Mouse (Mus musculus): ENCODE data around the gene Edil3.
"Not testable (repeated sequence)": the region's sequence is repeated elsewhere in the genome, so short reads cannot be mapped to it uniquely, and the experiment has no call there.

Edil3 gene

DNA sequence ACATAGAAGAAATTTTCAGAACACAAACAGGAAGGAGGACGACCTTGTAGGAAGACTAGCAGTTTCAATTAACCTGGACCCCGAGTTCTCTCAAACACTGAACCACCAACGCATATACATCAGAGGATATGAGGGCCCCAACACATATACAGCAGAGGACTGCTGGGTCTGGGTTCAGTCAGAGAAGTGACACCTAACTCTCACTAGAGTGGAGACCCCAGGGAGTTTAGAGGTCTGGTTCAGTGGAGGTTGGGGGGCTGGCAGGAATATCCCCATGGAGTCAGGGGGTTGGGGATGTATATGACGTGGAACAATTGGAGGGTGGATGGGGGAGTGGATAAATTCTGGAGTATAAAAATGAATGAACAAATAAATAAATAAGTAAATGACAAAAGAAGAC lies 151.1 kb downstream of the Edil3 start:
- DNase-seq (ENCODE audit: low spot score in 2 of 2) = no peak

DNA sequence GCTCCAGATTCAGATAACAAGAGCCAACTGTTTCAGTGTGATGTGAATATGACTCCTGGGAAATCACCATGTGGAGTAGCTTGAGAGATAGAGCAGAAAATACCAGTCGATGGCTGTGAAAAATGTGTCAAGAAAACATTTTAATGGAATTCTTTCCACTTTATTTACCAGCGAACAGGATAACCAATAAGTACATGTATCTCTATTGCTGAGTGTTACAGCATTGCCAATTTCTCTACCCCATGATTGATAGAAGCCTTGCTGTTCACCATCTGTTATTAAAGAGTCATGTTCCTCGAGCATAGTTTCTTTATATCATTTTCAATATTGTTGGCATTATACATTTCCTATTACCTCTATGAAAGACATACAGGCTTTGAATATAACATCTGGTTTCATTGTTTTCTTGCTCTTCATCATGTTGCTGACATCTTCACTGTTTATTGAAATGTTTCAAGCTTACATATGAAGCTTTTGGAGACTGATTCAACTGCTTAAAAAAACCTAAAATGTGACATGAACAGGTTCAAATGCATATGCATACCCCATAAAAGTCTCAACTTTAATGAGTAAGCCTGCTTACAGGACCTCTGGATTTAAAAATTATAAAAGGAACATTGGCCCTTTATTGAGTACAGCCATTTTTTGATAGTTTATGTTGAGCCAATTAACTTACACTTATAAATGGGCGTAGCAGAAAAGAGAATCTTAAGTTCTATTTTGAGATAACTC lies 186.6 kb downstream of the Edil3 start:
- DNase-seq (ENCODE audit: low spot score in 2 of 2) = no peak

DNA sequence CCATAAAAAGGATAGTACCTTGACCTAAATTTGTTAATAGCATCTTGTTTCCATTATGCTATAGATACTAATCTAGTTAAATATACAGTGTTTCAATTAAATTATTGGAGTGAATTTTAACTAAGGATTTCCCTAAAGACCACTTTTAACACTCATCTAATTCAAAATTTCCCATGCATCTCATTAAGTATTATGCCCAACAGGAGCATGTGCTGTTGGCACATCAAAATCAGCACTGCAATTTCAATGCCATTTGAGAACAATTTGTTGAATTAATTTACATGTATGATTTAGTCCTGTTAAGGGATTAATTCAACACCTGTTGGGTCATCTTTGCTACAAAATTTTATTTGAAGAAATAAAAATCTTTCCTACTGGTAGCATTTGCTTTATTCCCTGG lies 191.2 kb downstream of the Edil3 start:
- DNase-seq (ENCODE audit: low spot score in 2 of 2) = no peak

DNA sequence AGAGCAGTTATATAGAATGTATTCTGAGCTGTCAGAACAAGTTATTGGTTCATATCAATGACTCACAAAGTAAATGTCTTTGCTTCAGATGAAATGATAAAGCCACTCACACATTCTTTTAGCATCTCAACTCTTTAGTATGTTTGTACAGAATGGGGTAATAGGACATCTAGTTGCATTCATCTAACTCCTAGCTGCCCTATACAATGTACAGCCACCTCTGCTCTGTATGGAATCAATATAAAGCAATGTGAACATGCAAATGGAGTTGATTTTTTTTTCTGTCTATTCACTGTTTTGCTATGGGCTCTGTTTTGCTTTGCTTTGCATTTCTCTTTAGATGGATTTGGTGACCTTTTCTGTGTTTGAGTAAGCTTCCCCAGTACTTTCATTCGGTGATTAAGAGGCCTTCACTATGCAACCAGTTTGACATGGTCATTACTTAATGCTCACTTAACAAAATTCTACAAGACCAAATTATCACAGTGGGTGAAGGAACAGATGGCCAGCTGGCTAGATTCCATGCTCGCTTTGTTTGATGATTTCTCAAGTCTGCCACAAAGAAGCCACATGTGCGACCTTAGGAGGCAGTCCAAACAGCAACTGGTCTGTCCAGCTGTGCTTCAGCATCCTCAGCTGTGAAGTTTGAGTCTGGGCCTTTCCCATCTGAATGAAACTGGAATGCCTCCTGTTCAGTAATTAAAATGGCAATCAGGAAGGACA lies 208.7 kb downstream of the Edil3 start:
- no peak for DNase-seq (ENCODE audit: low spot score in 2 of 2)

DNA sequence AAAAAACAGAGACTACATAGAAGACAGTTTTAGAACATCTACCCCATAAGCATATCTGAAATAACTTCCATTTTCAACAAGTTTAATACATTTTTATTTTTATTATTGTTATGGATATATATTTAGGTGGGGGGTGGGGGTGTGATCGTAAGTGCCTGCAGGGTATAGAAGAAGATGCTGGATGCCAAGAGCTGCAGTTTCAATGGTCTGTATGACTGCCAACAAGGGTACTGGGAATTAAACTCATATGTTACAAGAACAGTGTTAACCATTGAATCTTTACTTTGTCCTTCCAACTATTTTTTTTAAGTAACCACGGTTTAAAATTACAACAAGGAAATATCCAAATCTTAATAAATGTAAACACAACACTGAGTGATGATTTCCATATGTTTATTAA lies 214.4 kb downstream of the Edil3 start:
- DNase-seq (ENCODE audit: low spot score in 2 of 2) = no peak

DNA sequence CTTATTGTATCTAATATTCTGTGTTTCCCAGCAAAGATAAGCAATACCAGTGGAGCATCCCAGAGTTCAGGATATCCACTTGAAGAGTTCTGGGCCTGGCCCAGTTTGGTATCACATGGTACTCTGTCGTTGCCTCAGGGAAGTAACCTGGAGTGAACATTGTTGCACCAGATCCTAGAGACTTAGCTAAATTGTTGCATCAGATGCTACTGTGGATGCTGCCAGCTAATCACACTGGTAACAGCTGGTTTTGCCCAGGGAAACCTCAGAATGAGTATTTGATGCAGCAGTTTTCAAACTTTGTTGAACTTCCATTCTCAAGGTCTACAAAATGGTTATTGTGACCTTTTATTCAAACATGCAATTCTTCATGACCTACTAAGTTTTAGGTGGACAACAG lies 220.2 kb downstream of the Edil3 start:
- DNase-seq (ENCODE audit: low spot score in 2 of 2) = no peak

DNA sequence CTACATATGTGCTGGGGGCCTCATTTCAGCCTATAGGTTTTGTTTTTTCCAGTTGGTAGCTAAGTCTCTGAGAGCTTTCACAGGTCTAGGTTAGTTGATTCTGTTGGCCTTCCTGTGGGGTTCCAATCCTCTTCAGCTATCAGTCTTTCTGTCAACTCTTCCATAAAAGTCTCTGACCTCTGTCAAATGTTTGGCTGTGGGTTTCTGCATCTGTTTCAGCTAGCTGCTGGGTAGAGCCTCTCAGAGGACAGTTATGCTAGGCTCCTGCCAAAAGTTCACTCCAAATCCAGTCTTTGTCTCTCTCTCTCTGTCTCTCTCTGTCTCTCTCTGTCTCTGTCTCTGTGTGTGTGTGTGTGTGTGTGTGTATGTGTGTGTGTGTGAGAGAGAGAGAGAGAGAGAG lies 248.9 kb downstream of the Edil3 start:
- DNase-seq (ENCODE audit: low spot score in 2 of 2) = not testable (repeated sequence)

DNA sequence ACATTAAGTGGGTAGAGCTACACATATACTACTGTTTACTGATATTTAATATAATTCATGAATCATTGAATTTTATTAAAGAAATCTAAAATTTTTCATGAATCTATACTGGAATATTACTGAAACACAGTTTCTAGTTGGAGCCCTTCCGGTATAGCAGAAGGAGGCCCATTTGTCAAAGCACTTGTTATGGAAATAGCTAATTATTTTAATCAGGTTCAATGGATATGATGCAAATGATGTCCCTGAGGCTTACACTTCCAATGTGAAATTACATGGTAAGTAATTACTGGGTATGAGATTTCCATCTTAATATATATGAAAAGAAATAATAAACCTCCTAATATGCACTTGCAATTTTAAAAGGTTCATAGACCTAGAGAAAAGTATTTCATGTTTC lies 254.9 kb downstream of the Edil3 start:
- no peak for DNase-seq (ENCODE audit: low spot score in 2 of 2)

DNA sequence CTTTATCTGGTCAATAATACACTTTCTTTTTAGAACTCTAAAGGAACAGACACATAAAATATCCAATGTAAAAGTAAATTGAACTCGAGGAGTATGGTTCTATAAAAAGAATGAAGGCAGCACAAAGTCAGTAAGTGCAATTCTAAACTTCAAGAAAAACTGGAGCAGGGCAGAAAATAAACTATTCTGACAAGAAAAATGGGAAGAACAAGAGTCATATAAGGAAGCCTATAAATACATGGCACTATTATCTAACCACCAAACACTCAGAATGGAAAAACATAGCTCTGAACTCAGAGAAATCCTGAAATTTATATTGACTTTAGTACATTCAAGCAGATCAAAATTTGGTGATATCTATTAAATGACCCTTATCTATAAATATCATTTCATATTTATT lies 284.6 kb downstream of the Edil3 start:
- no peak for DNase-seq (ENCODE audit: low spot score in 2 of 2)

DNA sequence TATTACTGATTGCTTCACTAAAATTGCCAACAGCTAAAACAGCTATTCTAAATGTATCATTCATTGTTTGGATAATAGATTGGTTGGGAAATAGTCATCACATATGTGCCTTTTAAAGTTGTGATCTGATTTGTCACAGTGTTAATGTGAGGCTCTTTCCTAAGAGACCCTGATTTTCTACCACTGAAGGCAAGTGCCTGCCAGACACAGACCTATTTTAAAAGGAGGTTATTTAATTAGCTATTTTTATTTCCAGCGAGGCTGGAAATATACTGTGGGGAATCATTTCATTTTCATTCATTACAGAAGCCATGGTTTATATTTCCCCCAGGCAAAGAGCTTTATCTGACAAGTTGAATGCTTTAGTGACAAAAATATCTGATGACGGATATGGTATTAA lies 296.3 kb downstream of the Edil3 start:
- DNase-seq (ENCODE audit: low spot score in 2 of 2) = no peak

DNA sequence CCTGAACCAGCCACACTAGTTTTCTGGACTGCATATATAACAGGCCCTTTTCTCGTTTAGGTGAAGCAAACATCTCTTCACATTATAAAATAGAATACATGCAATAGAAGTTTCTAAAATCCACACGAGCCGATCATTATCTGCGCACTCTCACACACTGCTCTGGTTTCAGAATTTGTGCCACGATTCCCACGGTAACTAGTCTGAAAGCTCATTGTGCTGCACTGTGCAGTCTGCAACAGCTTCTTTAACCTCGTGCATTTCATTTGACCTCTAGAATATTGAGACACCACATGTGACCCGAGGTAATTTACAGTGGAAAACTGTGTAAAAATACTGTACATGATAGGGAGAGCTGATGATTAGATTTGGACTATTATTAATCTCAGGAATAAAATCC lies 298.5 kb downstream of the Edil3 start:
- DNase-seq (ENCODE audit: low spot score in 2 of 2) = no peak

DNA sequence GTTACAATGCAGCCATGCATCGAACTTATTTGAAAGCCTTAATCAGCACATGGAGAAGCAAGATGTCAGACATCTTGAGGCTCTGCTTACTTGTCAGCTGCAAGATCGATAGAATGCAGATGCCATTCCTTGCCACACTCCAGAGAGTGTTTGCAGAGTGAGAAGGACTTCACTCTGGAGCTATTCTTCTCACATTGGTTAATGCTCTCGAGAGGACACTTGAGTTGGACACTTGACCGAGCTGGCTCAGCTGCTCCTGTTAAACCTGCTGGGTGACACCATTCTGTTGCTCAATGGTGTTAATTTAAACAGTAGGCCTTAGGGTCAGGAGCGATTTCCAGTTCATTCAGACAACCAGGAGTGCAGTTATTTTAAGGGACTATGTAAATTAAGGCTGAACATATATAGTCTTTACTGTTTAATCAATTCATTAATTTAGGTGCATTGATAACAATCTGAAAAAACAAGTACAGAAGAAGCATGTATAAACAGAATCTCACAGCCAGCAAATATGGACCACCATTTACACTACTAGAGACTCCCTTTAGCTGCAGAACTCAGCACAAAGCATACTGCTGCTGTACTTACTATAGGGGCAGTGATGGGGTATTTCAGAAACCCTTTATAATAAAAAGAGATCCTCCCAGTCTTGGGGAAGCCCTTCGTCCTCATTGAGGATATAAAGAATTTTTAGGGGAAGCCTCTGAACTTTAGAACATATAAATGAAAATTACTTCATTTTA lies 301.4 kb downstream of the Edil3 start:
- no peak for DNase-seq (ENCODE audit: low spot score in 2 of 2)

DNA sequence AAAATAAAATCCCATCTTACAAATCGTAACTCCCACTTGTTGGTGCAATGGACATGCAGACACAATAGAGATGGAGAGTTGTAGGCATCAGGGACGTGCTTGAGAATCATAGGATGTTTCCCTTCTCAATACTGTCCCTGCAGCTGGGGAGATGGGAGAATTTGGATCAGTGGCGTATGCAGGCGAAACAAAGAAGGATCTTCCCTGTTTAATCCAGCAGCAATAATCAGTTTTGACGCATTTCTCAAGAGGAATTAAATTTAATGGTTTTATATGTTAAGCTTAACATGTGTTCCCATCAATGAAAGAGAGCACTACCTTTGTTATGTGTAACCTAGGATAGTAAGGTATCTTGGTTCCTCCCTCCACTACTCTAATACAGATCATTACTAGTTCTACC lies 302.1 kb downstream of the Edil3 start:
- no peak for DNase-seq (ENCODE audit: low spot score in 2 of 2)

DNA sequence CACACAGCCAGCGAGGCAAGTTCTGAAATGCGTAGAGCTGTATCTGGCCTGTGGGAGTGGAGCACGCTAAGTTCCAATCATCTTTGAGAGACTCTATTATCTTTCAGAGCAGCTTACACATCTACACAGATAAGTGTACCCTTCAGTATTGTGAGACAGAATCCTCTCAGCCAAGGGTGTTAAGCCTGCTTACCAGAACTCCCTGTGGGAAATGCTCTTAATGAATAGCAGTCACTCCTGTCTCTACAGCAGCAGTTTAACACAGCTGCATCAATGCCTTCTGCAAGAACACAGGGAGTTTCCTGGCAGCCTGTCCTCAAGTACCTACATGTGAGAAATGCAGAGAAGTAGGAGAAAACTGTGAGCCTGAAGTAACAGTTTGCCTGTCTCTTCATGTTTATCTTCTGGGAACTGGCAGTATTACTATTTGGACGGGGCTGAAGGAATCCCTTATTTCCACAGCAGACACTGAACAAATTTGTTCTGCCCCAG lies 324.8 kb downstream of the Edil3 start:
- no peak for DNase-seq (ENCODE audit: low spot score in 2 of 2)

DNA sequence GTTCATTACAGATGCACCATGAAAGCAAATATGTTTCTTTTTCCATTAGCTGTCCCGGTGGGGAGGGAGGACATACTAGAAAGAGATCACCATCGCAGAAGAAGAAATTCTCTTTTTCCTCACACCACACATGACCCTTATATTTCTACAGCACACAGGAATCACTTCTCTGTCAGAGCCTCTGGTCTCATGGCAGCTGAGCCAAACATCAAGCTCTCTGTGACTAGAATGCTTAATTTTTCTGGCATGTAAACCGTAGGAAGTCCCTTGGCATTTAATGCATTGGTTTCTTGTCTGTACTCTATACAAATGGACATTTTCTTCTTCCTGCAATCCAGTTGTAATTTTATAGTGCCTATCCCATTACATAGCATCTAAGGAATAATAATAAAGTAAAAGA lies 330.6 kb downstream of the Edil3 start:
- DNase-seq (ENCODE audit: low spot score in 2 of 2) = no peak

DNA sequence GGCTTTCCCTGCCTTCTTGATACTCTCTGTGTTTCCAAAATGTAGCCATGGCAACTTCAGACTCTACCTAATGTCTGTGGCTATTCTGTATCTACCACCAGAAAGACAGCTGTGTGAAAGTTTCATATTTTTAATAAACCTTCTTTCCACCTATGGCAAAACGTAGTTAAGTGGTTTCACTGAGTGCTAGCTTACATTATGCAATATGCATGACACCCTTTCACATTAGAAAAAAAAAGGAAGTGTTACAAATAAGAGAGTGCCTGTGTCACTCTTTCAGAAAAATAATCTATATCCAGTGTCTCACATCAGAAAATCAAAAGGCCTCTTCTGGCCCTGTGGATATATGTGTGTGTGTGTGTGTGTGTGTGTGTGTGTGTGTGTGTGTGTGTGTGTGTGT lies 346.7 kb downstream of the Edil3 start:
- DNase-seq (ENCODE audit: low spot score in 2 of 2) = no peak

DNA sequence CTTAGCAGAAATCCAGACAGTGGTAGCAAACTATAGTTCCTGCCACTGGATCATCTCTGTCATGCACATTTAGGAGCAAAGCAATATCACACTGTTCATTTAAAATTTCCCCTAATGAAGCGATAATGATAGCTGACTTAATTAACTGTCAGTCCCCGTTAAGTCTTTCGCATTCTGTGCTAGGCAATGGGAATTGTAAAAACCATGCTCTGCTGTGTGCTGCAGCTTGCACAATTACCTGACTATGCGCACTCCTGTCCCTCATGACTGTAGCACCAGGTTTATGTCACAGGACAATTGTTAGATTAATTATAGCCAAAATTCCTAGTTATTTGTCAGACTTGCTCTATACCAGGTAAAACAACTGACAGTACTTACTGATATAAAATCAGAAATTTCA lies 348.8 kb downstream of the Edil3 start:
- DNase-seq (ENCODE audit: low spot score in 2 of 2) = no peak

DNA sequence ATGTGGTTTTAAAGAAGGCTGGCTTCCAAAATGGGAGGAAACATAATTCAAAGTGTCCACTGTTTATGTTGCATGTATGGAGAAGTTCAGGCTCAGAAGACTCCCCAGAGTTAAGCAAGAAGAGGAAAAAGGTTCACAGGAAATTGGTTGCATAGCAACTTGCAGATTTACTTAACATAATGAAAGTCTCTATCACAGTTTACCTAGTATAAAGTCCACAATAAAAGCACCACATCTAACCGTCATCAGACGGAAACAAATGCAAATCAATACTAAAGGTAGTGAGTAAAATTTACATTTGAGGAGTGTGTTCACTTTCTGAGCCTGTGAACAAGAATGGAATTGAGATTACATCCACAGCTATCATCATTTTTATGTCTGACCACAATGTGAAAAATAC lies 353.9 kb downstream of the Edil3 start:
- DNase-seq (ENCODE audit: low spot score in 2 of 2) = no peak

DNA sequence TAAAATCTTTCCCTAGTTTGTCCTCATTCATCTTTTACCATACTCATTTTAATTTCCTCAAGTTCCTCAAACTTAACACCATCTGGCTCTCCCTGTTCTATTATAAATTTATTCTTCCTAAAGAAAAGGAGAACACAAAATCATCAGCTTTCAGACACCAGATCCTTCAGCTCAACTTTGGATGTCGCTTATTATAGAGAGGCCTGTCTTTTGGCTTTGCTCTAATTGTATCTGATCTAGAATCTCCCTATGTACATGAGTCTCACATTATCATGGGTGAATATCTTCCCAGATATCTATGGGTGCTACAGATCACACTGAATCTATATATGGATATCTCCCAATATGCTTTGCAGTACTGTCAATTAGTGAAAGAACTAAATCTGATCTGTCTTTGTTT lies 367.8 kb downstream of the Edil3 start:
- DNase-seq (ENCODE audit: low spot score in 2 of 2) = no peak

DNA sequence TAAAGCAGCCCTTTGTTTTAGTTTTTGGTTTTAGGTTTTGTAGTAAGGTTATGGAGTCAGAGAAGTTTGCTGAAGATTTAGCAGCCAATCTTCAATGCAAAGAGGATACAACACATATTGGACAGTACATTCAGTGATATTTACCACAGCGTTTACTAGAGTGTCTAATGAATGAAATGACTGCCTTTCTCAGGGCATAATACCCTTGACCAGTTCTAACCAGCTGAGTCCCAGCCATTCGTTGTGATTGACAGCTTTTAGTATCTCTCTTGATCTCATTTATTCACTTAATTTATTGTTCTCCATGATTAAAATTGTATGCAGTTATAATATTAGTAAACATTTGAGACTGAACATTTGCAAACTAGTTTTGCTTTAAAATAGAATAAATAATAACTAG lies 375.7 kb downstream of the Edil3 start:
- DNase-seq (ENCODE audit: low spot score in 2 of 2) = no peak

DNA sequence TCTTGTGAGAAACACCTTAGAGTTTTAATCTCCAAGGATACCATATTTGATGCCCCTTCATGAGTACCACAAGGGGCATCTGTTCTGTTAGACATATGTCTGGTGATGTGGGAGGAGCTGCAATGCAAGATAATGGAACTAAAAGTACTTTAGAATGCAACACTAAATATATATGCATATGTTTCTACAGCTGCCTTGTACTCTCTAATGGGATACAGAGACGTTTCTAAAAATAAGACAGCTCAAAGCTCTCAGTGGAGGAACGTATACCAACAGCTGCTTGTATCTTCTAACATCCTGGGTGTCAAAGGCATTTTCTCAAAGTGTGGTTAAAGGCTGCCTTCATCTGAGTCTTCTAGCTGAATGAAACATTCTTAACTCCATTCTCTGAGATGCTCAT lies 378.0 kb downstream of the Edil3 start:
- DNase-seq (ENCODE audit: low spot score in 2 of 2) = no peak

DNA sequence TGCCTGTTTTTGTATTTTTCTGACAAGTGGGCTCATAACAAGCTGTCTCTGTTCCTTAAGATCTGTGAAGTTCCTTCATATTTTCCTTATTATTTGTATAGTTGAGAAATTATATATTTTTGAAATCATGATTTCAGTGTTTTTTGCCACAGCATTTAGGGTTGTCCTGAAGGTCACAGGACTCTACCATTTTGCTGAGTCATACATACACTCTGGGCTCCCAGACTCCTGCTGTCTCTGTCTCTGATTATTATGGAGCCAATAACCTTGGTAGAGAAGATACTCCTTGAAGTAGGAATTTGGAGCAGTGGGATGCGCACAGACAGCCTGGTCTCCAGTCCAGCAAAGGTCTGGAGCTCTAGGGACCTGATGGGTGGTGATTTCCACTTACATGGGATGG lies 416.8 kb downstream of the Edil3 start:
- DNase-seq (ENCODE audit: low spot score in 2 of 2) = no peak
